Mouse (Mus musculus): ENCODE measurements around the gene Ces1g.

- TF ChIP-seq CTCF (IDR thresholded peaks at IDR 0.05; ENCODE audit: low read depth, low read length), result no peak
- TF ChIP-seq POLR2A (IDR thresholded peaks at IDR 0.05; ENCODE audit: extremely low read depth, insufficient read depth, low read length), result no peak
Observed at GRCm38 (mm10) chr8:93261436-93261835, 75.7 kb downstream of the Ces1g start.
